Mouse (Mus musculus): Measurements from ENCODE around the gene Scrg1. TPM values are rescaled to one million over a fixed set of nuclear protein-coding genes. Genes with fewer than 3 reads are reported as not detected.

Gene Scrg1
- polyA plus RNA-seq, 1 experiment from 2014 or later: 15.6 TPM

Other genes starting within 250 kb of the Scrg1 start
- gene Hand2, start 134.9 kb upstream of the Scrg1 start, polyA plus RNA-seq (2015; fragmentation: Nextera tagmentation; extraction: Ambion mirVana): not detected in 2 replicates
- gene Sap30, start 31.9 kb downstream of the Scrg1 start, polyA plus RNA-seq (2015; fragmentation: Nextera tagmentation; extraction: Ambion mirVana): 24.5 and 26.0 TPM in 2 replicates
- gene Hmgb2, start 56.0 kb downstream of the Scrg1 start, polyA plus RNA-seq (2015; fragmentation: Nextera tagmentation; extraction: Ambion mirVana): 42.3 and 46.4 TPM in 2 replicates
- 8.2 and 10.1 TPM in 2 replicates for gene Galnt7, start 197.1 kb downstream of the Scrg1 start, polyA plus RNA-seq (2015; fragmentation: Nextera tagmentation; extraction: Ambion mirVana)

Measured in midbrain, embryonic 16.5 days (tissue).